Mouse (Mus musculus): ENCODE measurements around the gene Dhx9. TPM values are rescaled to one million over a fixed set of nuclear protein-coding genes. Genes with fewer than 3 reads are reported as not detected.
"Not testable (repeated sequence)": the region's sequence is repeated elsewhere in the genome, so short reads cannot be mapped to it uniquely, and the experiment has no call there.

Dhx9 gene
- total RNA-seq (2015) (90.5 and 96.5 TPM in 2 replicates), total RNA-seq (2017) (78.1 and 115 TPM in 2 replicates)

DNA sequence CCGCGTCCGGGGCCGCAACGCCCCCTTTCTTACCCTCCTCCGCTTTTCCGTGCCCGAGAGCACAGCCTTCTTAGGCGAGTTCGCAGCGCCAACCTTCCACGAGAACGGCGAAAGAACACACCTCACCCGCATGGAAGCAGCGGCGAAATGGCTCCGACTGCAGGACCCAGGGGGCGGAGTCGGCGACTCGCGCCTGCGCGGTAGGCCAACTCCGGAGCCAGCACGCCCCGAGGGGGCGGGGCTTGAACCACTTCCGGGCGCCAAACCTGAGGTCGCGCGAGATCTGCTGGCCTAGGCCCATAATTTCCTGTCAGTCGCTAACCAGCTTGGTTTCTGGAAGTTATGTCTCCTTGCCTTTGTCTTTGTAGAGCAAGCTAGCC lies at the start of gene Dhx9:
Gene Dhx9 (minus strand): TSS at position 161 of the 380 bp plus-strand sequence.
- peak; percentile 81 for ATAC-seq (ENCODE audit: poor library complexity, severe bottlenecking)

DNA sequence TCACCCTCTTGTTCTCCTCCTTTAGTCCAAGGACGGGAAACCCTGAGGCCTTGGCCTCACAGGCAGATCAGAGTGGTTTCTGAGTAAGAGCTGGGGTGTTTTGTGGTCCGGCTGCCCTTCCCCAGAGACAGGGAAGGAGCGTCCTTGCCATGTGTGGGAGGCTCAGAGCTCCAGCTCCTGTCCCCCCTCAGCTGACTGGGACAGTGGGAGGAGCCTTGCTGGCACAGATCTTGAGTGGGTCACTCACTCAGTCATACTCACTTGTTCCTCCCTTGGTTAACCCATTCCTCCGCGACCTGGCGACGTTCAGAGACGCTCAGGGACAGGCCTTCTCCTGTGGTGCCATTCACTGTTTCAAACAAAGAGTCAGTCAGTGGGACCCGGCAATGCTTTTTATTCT lies 48.2 kb upstream of the Dhx9 start:
- no peak for ATAC-seq (ENCODE audit: poor library complexity, severe bottlenecking)

DNA sequence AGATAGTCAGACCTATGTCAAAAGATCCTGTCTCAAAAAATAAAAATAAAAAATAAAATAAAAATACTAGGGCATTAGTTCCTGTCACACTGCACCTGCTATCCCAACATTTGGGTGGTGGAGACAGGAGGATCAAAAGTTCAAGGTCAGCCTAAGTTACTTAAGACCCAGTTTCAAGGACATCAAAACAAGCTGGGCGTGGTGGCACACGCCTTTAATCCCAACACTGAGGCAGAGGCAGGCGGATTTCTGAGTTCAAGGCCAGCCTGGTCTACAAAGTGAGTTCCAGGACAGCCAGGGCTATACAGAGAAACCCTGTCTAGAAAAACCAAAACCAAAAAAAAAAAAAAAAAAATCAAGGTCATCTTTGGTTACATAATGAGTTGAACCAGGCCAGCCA lies 45.4 kb upstream of the Dhx9 start:
- not testable (repeated sequence) for ATAC-seq (ENCODE audit: poor library complexity, severe bottlenecking)

DNA sequence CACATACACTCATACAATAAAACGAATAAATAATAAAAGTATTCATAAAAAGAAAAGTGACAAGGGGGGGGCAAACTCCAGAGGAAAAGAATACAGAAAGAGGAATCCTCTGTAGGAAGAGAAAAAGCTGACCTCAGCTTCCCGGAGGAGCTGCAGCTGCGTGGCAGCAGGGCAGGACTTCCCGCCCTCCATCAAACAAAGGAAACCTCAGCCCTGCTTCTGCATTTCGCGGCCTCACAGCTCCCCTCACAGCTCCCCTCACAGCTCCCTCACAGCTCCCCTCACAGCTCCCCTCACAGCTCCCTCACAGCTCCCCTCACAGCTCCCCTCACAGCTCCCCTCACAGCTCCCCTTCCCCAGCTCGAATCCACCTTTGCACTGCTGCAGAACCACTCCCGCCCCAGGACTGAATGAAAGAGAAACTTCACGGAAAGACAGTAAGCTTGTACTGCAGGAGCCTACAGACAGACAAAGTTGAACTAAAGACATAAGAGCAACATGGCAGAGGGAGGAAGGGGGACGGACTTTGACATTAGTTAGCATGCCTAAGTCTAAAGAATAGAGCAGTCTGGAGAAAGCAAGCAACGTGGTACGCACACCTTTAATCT lies 44.9 kb upstream of the Dhx9 start:
- peak; percentile 90 for ATAC-seq (ENCODE audit: poor library complexity, severe bottlenecking)

DNA sequence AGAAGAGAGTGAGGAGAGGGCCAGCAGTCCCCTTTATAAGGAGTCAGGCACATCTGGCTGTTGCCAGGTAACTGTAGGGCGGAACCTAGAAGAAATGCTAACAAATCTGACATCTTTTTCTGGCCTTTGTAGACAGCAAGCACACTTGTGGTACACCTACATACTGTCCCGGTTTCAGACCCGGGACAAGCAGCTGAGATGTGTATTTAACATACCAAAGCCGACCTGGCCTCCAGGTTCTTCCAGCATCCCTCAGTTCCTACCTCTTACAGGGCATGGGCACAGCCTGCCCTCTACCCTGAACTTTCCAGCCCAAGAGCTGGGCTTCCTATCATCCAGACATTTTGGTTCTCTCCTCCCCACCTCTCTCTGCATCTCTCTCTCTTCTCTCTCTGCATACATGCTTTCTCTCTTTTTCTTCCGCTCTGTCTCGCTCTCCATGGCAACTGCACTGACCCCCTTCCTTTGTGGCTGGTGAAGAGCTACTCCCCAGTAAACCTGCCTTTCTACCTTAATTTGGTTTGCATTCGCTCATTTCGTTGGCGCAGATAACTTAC lies 44.3 kb upstream of the Dhx9 start:
- ATAC-seq (ENCODE audit: poor library complexity, severe bottlenecking): no peak

DNA sequence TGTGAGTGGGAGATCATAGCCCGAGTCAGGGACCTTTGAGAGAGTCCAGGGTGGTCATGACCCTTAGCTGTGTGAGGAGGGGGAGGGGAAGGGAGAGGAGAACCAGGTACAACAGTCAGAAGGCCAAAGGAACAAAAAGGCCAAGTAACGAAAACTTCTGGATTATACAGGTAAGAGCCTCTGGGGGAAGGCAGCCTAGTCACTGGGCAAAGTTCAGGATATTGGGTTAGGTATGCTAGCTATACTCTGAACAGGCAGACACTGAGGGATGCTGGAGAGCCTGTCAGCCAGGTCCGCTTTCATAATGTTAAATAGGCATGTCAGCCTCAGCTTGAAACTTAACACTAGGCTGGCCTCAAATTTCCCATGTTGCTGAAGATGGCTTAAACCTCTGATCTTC lies 34.7 kb upstream of the Dhx9 start:
- no peak for ATAC-seq (ENCODE audit: poor library complexity, severe bottlenecking)

DNA sequence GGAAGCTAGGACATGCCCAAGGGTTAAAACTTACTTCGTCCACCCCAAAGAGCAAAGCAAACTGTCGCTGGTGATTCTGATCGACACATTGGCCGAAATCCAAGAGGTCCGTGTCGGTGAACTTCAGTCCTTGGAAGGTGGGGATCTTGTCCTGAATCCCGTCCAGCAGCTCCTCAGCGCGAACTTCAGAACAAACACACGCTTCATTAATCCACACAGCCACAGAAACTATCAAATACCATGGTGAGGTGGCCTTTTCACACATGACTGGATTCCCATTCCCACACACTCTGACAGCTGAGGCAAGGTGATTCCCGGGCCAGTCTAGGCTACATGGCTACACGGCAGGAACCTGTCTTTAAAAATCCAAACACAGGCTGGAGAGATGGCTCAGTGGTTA lies 27.9 kb upstream of the Dhx9 start:
- ATAC-seq (ENCODE audit: poor library complexity, severe bottlenecking): no peak

DNA sequence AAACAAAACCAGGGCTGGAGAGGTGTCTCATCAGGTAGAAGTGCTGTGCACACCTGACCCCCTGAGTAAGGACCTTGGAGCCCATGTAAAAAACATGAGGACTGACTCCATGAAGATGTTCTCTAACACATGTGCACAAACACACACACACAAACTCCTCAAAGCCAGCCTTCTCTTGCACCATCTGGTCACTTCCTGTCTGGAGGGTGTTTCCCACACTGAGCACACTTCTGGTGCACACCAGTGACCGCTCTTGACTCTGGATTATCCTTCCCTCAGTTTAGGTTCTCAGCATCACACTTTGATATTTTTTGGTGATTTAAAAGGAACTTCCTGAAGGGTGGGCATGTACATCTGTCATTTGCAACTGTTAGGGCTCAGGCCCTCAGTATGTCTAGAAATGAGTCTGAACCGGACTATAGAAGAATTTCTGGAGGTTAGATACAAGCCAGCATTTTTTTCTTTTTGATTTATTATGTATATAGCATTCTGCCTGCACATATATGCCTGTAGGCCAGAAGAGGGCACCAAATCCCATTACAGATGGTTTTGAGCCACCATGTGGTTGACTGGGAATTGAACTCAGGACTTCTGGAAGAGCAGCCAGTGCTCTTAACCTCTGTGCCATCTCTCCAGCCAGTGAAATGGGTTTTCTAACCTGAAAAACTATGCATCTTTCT lies 23.0 kb upstream of the Dhx9 start:
- ATAC-seq (ENCODE audit: poor library complexity, severe bottlenecking): peak; percentile 52; the same call in 1 of the 2 replicates

DNA sequence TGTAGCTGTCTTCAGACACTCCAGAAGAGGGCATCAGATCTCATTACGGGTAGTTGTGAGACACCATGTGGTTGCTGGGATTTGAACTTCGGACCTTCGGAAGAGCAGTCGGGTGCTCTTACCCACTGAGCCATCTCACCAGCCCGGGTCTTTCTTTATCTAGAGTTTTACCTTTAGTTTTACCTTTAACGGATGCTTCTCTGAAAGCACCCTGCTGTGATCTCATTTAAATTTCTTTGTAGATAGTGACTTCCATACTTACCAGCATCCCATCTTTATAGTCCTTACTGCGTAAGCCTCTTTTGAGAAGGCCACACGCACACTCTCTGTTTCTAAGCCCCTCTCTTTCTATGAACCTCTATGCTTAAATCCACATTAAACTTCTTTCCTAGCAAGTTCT lies 22.1 kb upstream of the Dhx9 start:
- not testable (repeated sequence) for ATAC-seq (ENCODE audit: poor library complexity, severe bottlenecking)

DNA sequence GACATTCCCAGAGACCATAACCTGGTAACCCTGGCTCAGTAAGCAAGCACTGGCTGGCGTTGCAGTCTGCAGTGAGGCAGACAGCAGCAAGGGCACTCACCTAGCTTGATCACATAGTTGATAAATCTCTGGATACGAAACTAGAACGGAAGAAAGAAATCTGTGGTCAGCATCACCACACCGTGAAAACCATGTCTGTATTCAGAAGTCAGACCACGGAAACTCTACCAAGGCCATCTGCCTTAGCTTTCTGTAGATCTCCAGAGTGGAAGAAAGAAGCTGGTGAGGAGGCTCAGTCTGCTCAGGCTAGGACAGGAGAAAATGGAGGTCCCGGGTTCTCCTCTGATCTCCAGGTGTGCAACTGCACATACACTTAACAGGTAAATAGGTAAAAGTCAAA lies 21.6 kb upstream of the Dhx9 start:
- ATAC-seq (ENCODE audit: poor library complexity, severe bottlenecking): no peak

DNA sequence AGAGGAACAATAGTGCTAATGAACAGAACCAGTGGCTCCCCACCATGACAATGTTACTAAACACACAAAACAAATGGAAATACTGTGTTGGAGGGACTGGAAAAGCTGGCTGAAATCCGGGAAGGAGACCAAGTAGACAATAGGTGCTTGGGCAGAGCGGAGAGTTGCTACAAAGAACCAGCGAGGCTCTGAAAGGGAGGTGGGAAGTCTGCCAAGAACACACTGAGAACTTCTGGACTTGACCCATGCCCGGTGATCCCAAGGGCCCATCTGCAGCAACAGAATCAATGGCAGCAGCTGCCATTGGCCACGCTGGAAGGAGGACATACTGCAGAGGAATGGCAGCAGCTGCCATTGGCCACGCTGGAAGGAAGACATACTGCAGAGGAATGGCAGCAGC lies 18.8 kb upstream of the Dhx9 start:
- no peak for ATAC-seq (ENCODE audit: poor library complexity, severe bottlenecking)

DNA sequence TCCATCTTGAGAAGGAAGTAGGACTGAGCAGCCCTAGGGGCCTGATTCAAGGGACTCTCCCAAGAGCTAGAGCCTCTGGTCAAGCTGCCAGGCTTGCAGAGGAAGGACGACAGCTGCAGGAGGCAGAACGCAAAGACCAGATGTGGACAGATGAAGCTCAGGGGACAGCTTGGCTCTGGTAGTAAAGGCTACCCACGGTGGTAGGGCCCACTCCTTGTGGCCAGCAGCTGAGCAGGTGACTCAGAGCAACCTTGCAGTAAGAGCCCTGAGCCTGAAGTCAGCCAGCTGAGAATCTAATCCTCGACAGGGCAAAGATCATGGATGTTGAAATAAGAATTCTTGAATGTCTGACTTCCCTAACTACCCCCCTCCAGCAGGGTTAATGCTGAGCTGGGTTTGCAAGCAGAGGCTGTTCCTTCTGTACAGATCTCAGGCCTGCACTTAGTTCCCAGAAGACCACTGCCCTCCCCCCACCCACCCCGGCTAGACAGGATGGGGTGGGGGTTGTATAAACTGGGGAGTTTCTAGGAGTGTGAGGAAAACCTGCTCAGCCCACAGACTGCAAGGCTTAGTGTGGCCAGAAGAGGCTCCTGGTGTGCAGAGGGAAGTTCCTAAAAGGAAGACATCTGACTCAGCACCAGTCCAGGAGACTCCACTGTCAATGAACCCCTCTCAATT lies 14.3 kb upstream of the Dhx9 start:
- ATAC-seq (ENCODE audit: poor library complexity, severe bottlenecking): peak; percentile 69

DNA sequence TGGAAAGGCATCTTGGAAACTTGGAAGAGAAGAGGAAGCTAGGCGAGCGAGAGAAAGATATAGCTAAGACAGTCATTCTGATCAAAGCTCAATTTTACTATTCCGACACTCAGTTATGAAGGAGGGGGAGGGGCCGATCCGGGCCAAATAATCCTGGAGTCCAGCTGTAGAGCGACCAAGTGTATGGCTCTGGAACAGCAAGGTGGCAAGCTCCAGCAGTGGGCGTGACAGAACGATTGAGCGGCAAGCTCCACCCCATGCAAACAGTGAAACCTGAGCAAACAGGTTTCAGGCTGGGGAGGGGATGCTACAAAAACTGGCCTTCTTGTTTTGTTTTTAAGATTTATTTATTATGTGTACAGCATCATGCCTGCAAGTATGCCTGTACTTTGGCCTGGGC lies 12.6 kb upstream of the Dhx9 start:
- ATAC-seq (ENCODE audit: poor library complexity, severe bottlenecking): no peak

DNA sequence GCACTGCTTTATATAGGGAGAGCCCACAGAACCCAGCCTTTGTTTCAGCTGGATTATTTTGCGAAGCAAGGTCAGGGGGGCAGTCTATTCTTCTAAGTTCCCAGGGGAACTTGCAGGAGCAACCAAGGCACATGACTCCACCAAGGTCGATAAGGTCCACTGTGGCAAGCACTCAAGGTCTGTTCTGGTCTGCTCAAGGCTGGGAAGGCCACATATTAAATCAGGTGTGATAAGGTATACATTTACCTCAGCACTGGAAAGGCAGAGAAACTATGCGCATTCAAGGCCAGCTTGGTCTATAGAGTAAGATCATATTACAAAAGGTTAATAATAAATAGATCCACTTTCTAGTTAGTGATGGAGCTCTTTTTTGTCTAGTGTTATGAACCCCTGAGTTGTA lies 8.6 kb upstream of the Dhx9 start:
- ATAC-seq (ENCODE audit: poor library complexity, severe bottlenecking): no peak

DNA sequence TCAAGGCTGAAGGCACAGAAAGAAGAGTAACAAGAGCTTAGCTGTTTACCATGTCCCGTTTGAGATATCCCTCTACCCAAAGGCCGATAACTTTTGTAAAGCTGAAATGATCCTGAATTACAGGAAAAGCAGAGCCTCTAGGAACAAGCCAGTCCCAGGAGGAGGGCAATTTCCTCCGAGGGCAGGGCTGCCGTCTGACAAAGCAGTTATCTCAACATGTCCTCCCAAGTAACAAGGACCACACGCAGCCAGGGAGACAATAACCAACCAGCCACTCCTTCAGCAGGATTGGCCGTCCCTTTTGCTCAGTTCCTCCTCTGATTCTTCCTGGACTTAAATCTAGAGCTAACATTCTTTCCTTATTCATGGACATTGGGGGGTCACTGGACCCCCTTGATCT lies 6.5 kb upstream of the Dhx9 start:
- no peak for ATAC-seq (ENCODE audit: poor library complexity, severe bottlenecking)

DNA sequence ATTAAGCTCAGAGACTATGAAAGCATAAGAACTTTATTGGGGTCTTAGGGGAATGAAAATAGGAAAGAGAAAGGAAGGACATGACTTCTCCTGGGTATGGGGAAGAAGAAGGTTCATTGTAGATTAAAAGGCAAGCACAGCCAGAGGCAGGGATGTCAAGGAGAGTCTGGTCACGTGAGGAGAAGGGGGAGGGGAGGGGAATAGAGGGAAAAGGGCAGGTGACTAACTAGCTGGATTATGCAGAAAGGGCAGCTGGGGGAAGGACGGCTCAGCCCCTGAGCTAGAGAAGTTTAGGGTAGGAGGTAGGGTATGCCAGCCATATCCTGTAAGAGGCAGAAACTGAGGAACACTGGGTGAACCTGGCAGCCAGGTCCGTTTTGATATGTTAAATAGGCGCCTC lies 5.9 kb upstream of the Dhx9 start:
- no peak for ATAC-seq (ENCODE audit: poor library complexity, severe bottlenecking)

DNA sequence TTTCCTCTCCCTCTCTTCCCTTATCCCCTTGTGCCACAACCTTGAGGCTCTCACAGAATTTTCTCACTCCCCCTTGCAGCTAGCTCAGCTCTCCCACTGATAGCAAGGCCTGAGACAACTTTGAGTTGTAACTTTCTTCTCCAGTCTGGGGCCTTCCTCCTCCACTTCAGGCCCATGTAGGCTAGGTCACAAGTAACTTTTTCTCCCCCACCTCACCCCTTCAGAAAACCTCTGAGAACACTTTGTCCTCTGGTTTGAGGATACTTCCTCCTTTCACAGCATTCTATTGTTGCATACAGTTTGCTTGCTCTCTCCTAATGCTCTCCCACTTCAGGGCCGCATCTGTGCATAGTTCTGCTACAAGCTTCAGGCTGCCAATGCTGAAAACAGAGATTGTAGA lies 4.4 kb upstream of the Dhx9 start:
- ATAC-seq (ENCODE audit: poor library complexity, severe bottlenecking): no peak

DNA sequence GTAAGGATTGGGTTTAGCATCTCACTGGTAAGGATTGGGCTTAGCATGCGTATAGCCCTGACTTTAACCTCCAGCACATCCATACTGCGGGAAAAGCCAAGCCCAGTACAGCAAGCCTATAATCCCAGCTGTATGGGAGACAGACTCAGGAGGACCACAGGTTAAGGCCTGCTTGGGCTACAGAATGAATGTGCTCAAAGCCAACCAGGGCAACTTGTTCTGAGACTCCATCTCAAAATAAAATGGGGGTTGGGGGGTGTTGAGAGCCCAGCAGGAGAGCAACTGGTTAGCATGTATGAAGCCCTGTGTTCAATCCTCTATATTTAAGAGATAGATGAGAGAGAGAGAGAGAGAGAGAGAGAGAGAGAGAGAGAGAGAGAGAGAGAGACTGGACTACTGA lies 3.9 kb upstream of the Dhx9 start:
- no peak for ATAC-seq (ENCODE audit: poor library complexity, severe bottlenecking)

DNA sequence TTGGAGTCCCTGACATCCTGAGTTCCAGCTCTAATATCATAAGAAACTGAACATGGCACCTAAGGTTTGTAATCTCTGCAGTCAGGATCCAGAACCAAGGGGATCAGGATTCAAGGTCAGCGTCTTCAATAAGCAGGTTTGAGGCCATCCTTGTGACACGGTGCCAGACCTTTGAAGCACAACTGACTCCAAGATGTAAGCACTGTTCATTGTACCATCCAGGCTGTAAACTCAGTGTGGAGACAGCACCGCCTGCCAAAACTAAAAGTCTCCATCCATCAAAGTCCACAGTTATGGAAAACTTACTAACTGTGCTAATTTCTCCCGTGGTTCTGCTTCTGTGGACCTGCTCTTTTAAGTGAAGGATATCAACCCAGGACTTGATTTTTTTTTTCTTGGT lies 2.5 kb upstream of the Dhx9 start:
- ATAC-seq (ENCODE audit: poor library complexity, severe bottlenecking): no peak

DNA sequence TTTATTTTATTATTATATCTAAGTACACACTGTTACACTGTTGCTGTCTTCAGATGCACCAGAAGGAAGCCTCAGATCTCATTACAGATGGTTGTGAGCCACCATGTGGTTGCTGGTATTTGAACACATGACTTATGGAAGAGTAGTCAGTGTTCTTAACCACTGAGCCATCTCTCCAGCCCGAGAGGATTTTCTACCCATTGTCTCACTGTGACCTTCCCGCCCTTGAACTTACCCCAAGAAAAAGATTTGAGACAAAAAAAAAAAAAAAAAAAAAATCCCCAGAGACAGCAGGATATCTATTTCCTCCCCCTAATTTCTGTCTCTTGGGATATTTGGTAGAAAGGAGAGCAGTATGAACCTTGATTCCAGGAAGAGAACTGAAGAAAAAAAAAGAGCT lies 2.1 kb upstream of the Dhx9 start:
- no peak for ATAC-seq (ENCODE audit: poor library complexity, severe bottlenecking)

DNA sequence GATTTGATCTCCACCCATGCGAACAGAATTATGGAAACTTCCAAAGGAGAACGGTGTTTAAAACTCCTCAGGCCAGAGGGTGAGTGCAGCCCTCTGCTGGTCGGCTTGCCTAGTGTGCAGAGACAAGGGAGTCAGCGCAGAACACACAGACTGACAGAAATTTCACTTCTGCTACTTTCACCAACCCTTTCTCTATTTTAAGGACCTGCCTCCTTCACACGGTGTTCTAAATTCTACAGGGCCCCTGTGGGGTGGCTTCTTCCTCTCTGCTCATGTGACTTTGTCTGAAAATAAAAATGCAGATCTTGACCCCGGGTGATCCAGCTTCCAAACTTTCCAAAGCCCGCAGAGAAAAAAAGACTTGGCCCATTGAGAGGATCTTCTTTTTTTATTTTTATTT lies 1.7 kb upstream of the Dhx9 start:
- ATAC-seq (ENCODE audit: poor library complexity, severe bottlenecking): peak; percentile 71

Data from megakaryocyte, adult 5-6 weeks (primary cell).